Mouse (Mus musculus): ENCODE data around the gene Dnah7b. TPM values are rescaled to one million over a fixed set of nuclear protein-coding genes. Genes with fewer than 3 reads are reported as not detected.
"Not testable (repeated sequence)": the region's sequence is repeated elsewhere in the genome, so short reads cannot be mapped to it uniquely, and the experiment has no call there.

The Dnah7b gene
- polyA plus RNA-seq, 1 experiment from 2014 or later: 3.5 TPM

DNA sequence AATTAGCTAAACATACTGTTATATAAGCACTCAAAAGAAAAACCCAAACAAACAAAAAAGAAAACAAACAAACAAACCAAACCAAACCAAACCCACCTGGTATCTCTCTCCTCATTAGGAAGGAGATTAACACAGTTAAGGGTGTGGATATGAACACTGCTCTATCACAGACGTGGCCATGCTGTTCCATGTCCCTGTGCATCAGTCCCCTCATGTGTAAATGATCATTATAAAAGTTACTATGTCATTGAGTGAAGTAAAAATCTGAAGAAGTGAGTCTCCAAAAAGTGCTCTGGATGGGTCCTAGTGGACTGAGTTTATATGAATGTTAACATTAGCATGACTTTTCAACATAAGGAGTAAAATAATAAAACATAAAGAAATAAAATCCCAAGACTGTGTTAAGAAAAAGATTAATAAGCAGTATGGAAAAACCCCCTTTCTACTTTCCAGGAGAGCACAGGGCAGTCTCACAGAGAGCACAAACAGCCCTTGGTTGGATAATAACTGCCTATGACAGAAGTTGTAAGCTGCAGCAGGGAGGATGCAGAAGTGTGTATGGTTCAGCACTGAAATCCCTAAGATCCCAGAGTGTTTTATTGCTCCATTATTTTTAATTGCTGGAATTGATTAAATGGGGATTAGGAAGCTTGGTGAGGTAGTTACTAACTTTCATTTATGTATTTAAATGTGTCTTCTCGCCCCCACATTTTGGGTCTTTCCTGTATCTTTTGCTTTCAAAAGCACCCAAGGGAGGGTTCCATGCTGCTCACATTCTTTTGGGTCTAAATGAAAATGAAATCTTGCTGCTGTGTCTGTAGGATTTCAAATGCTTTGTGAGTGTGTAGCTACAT, 212.2 kb downstream of the Dnah7b start:
- H3K27me3 ChIP-seq (ENCODE audit: control insufficient read depth, insufficient read depth, low read depth, low read length); H3K9ac ChIP-seq (ENCODE audit: low read depth, low read length); ATAC-seq; H3K4me3 ChIP-seq (ENCODE audit: low read depth, low read length); H3K27ac ChIP-seq (ENCODE audit: low read length); H3K9me3 ChIP-seq (replicated peaks; ENCODE audit: control insufficient read depth, low read length, poor library complexity, severe bottlenecking); H3K36me3 ChIP-seq (ENCODE audit: control insufficient read depth, insufficient read depth, low read length); H3K4me2 ChIP-seq (ENCODE audit: low read length); H3K4me1 ChIP-seq (ENCODE audit: control insufficient read depth, insufficient read depth, low read length): not testable (repeated sequence)
- WGBS: 65% methylated on average over 2 of the region's 2 CpGs

DNA sequence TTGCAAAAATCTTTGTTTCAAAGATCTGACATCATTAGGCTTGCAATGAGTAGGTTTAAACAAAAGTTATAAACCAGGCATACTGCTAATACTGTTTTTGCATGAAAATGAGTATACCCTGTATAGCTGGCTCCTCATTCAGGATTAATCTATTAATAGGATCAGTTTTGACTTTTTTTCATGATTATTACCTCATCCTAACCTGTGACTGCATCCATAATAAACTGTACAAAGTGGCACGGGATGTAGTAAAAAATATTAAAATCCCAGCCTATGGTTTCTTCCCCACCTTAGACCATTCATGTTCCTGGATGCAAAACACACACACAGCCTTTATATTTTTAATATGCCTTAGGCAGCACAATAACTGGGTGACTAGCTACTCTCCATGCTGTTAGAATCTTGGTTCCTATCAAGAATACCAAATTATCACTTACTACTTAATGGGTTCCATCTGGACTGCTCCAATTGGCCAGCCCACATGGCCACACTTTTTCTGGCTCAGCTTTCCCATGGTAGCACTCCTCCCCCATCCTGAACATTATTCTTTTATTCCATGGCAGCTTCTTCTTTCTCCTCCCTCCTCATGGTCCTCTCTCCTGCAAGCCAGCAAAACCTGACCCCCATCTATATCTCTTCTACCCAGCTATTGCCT, 212.9 kb downstream of the Dnah7b start:
- 92% methylated on average over 1 of the region's 1 CpGs for WGBS
- H3K9me3 ChIP-seq (replicated peaks; ENCODE audit: control insufficient read depth, low read length, poor library complexity, severe bottlenecking); H3K4me1 ChIP-seq (ENCODE audit: control insufficient read depth, insufficient read depth, low read length); ATAC-seq; H3K9ac ChIP-seq (ENCODE audit: low read depth, low read length); H3K27ac ChIP-seq (ENCODE audit: low read length); H3K4me3 ChIP-seq (ENCODE audit: low read depth, low read length); H3K4me2 ChIP-seq (ENCODE audit: low read length); H3K36me3 ChIP-seq (ENCODE audit: control insufficient read depth, insufficient read depth, low read length); H3K27me3 ChIP-seq (ENCODE audit: control insufficient read depth, insufficient read depth, low read depth, low read length): not testable (repeated sequence)

DNA sequence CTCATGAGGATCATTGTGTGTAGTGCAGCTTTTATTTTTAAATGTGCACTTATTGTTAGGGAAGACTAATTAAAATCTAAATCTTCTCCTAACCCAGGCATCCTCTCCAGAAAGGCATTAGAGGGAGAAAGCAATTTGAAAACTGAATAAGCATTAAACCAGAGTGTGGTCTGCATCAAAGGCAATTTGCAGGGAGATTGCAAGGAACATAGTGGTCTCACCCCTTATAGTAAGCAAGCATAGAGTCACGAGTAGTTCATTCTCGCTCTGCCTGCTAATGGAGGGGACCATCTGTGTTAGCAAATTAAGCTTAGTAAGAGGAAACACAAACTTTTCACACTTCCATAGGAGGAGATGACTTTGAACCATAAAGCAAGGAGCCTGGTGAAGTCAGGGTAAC, 228.3 kb downstream of the Dnah7b start:
- not testable (repeated sequence) for H3K36me3 ChIP-seq (ENCODE audit: control insufficient read depth, insufficient read depth, low read length); H3K9ac ChIP-seq (ENCODE audit: low read depth, low read length); ATAC-seq; H3K9me3 ChIP-seq (replicated peaks; ENCODE audit: control insufficient read depth, low read length, poor library complexity, severe bottlenecking); H3K27ac ChIP-seq (ENCODE audit: low read length); H3K4me3 ChIP-seq (ENCODE audit: low read depth, low read length); H3K27me3 ChIP-seq (ENCODE audit: control insufficient read depth, insufficient read depth, low read depth, low read length); H3K4me1 ChIP-seq (ENCODE audit: control insufficient read depth, insufficient read depth, low read length); H3K4me2 ChIP-seq (ENCODE audit: low read length)
- WGBS: 70% methylated on average over 2 of the region's 2 CpGs

DNA sequence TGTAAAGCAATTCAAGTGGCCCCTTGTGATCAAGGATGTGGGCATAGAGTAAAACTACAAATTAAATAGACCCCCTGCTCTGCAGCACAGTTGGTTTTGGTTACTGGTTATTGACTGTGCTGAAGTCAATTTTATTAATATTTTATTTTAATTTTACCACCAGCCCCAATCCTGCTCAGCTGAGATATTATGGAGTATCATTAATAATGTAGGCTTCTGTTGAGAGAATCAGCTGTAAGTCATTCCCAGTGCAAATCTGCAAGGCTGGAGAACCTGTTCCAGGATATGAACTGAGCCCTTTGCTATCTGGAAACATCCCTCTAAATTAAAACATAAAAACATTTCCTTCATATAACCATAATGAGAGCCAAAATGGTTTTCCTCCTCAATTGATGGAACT, 259.8 kb downstream of the Dnah7b start:
- H3K4me2 ChIP-seq (ENCODE audit: low read length); H3K9ac ChIP-seq (ENCODE audit: low read depth, low read length); ATAC-seq; H3K9me3 ChIP-seq (replicated peaks; ENCODE audit: control insufficient read depth, low read length, poor library complexity, severe bottlenecking); H3K36me3 ChIP-seq (ENCODE audit: control insufficient read depth, insufficient read depth, low read length); H3K4me3 ChIP-seq (ENCODE audit: low read depth, low read length); H3K4me1 ChIP-seq (ENCODE audit: control insufficient read depth, insufficient read depth, low read length); H3K27me3 ChIP-seq (ENCODE audit: control insufficient read depth, insufficient read depth, low read depth, low read length); H3K27ac ChIP-seq (ENCODE audit: low read length): not testable (repeated sequence)

DNA sequence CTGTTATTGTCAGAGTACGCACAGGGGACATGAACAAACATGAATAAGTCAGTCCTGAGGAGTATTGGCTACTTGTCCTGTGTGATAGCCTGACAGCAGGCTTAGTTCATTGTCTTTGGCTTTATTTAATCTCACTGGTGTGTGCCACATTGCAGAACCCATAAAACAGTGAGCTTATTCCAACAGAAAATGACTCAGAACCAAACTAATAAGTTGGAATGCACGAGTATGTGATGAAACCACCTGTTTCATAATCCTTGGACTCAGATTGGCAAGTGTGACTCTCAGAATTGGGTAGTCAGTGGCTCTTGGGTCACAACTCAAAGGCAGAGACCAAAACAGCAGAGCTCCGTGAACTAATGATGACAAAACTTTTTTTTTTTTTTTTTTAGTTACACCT, 279.2 kb downstream of the Dnah7b start:
- 89% methylated on average over 3 of the region's 3 CpGs for WGBS

DNA sequence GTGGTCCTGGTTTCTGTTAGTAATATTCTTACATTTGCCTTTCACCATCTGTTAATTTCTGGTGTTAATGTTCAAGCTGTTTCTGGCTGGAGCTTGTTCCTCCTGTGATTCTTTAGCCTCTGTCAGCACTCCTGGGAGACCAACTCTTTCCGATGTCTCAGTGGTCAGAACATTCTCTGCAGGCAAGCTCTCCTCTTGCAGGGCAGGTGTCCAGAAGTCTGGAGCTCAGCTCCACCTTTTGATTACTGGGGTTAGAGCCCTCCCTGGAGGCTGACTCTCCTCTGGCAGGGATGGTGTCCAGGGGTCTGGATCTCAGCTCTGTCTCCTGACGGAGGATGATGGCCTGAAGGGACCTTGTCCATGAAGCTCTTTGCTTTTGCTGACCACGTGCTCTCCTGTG, 314.5 kb downstream of the Dnah7b start:
- not testable (repeated sequence) for H3K9me3 ChIP-seq (replicated peaks; ENCODE audit: control insufficient read depth, low read length, poor library complexity, severe bottlenecking); H3K4me2 ChIP-seq (ENCODE audit: low read length); H3K27me3 ChIP-seq (ENCODE audit: control insufficient read depth, insufficient read depth, low read depth, low read length); H3K4me3 ChIP-seq (ENCODE audit: low read depth, low read length); H3K4me1 ChIP-seq (ENCODE audit: control insufficient read depth, insufficient read depth, low read length); ATAC-seq; H3K27ac ChIP-seq (ENCODE audit: low read length); H3K36me3 ChIP-seq (ENCODE audit: control insufficient read depth, insufficient read depth, low read length); H3K9ac ChIP-seq (ENCODE audit: low read depth, low read length)
- WGBS: 97% methylated on average over 3 of the region's 3 CpGs

More for the DNA sequence above, 279.2 kb downstream of the Dnah7b start:
- H3K4me3 ChIP-seq (ENCODE audit: low read depth, low read length); ATAC-seq; H3K36me3 ChIP-seq (ENCODE audit: control insufficient read depth, insufficient read depth, low read length); H3K27me3 ChIP-seq (ENCODE audit: control insufficient read depth, insufficient read depth, low read depth, low read length); H3K4me2 ChIP-seq (ENCODE audit: low read length); H3K9me3 ChIP-seq (replicated peaks; ENCODE audit: control insufficient read depth, low read length, poor library complexity, severe bottlenecking); H3K4me1 ChIP-seq (ENCODE audit: control insufficient read depth, insufficient read depth, low read length); H3K9ac ChIP-seq (ENCODE audit: low read depth, low read length); H3K27ac ChIP-seq (ENCODE audit: low read length): not testable (repeated sequence)

DNA sequence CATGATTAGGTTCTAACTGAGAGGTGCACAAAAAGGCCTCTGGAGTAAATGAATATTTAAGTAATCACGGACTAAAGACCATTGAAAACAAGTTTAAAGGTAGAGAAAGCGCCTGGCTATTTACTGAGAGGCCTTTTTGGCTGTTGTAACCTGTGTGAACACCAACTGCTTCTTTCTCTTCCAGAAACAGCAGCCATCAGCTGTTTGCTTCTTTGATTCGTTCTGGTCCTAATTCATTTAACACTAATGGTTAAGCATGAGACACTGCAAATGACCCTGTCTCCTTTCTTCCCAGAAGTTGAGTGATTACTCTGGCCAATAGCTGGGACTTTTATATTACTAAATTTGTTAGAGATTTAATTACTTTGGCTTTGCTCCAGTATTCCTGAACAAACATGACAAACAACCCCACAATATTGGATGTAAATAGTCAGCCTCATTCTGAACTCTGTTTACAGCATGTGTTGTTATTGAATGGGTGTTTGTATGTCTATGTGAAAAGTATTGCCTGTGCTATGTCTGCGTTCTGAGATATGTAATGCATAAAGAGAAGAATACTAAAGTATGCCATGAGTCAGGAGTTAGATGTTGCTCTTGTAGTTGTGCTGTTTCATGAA, 328.7 kb downstream of the Dnah7b start:
- not testable (repeated sequence) for H3K27ac ChIP-seq (ENCODE audit: low read length); H3K36me3 ChIP-seq (ENCODE audit: control insufficient read depth, insufficient read depth, low read length); H3K9me3 ChIP-seq (replicated peaks; ENCODE audit: control insufficient read depth, low read length, poor library complexity, severe bottlenecking); H3K27me3 ChIP-seq (ENCODE audit: control insufficient read depth, insufficient read depth, low read depth, low read length); H3K4me2 ChIP-seq (ENCODE audit: low read length); H3K4me1 ChIP-seq (ENCODE audit: control insufficient read depth, insufficient read depth, low read length); H3K9ac ChIP-seq (ENCODE audit: low read depth, low read length); H3K4me3 ChIP-seq (ENCODE audit: low read depth, low read length); ATAC-seq
- WGBS: 62% methylated on average over 3 of the region's 4 CpGs

DNA sequence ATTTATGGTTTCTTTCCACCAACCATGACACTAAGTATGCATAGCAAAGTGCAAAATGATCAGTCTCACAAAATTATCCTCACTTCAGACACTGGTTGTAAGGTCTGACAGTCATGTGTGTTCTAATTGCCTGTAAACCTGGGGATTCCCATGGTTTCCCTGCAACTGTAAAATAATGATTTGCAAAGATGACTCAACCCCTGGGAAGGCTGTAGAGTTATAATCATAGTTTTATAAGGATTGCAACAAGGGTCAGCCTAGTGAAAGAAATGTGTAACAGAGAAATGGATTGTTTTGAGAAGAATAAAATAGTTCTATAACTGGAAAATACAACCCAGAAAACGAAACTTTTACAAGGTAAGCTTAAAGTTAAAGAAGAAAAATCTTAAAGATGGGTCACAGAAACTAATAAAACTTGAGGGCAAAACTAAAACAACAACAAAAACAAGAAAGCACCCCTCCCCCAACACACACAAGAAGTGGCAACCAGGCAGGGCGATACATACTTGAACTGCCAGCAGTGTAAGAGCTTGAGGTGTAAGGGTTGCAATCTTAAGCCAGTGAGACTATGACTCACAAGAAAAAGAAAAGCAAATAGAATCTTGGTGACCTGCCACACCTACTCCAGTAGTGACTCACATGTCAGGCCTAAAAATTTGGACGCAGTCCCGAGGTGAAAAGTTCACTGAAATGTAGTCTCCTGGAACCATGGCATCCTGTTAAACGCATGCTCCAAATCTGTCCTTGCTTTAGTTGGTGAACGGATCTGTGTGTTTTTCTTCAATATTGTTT, 342.4 kb downstream of the Dnah7b start:
- Histone ChIP-seq H3K27ac (ENCODE audit: low read length) (no peak overlapping the region), H3K36me3 (ENCODE audit: control insufficient read depth, insufficient read depth, low read length) (no peaks in the 10 kb centered on the region)
- WGBS: 91% methylated on average over 6 of the region's 6 CpGs

More for the DNA sequence above, 342.4 kb downstream of the Dnah7b start:
- H3K9me3 ChIP-seq (replicated peaks; ENCODE audit: control insufficient read depth, low read length, poor library complexity, severe bottlenecking): no peaks in the 10 kb centered on the region
- no peak overlapping the region for H3K4me2 ChIP-seq (ENCODE audit: low read length)
- no peaks in the 10 kb centered on the region for H3K4me1 ChIP-seq (ENCODE audit: control insufficient read depth, insufficient read depth, low read length)
- H3K9ac ChIP-seq (ENCODE audit: low read depth, low read length): no peak overlapping the region
- H3K4me3 ChIP-seq (ENCODE audit: low read depth, low read length): no peak overlapping the region
- no peak for ATAC-seq
- H3K27me3 ChIP-seq (ENCODE audit: control insufficient read depth, insufficient read depth, low read depth, low read length): no peaks in the 10 kb centered on the region

Data from midbrain, embryonic 16.5 days (tissue).